Mouse (Mus musculus) cerebellum, adult 11 months (tissue): ENCODE measurements at regions not wholly inside any gene's neighbourhood (a gene's known extent, or its start where the extent isn't known, plus 50 kb on each side); places are given as distances from the start of the nearest gene placed in this dataset.
A peak's percentile ranks its signal among the peaks of the same experiment; 100 is the strongest.
"Not testable (repeated sequence)": the region's sequence is repeated elsewhere in the genome, so short reads cannot be mapped to it uniquely, and the experiment has no call there.

Experiments used
- DNase-seq: peaks from one replicate; pipeline ENCODE4 v3.0.0; 2022

DNA sequence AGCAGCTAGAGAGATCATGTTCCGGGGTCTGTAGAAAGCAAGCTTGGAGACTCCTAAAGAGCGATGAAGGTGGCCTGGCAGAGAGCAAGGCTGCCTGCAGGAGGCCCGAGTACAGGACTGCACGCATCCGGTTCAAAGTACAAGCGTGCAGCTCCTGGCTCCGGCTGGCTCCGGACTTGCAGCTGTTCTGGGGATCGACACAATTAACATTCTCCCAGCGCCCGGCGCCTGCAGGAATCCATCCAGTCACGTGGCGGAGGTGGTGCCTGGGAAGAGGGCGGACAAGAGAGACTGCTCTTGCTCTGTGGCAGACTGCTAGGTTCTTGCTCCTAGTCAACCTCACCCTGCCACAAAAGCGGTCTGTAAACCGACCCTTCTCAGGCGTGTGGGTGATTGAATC is 86.9 kb downstream of the Bdh1 start:
- peak; percentile 70 for DNase-seq

- DNase-seq: no peak
Measured at GRCm38 (mm10) chr16:31510097-31510496, 88.0 kb downstream of the Bdh1 start.

- no peak for DNase-seq
Measured at GRCm38 (mm10) chr16:31518816-31519215, 96.7 kb downstream of the Bdh1 start.

- DNase-seq: no peak
Measured at GRCm38 (mm10) chr16:31520081-31520480, 98.0 kb downstream of the Bdh1 start.

DNA sequence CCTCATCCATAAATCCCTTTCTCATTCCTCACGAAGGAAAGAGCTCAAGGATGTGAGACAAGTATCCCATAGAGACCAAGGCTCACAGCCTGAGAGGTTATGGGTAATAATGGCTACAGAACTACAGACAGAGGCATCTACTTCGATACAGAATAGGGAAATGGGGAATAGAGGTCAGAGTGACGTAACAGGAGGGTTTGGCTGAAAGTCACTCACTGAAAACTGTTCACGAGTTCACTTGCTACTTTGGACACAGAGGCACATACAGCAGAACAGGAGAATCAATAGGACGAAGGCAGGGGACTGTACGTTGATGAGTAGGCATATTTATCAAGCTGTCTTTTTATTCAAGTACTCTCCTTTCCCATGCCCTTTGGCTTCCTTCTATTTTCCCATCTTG is 99.7 kb downstream of the Bdh1 start:
- no peak for DNase-seq

GRCm38 (mm10) chr16:31526711-31527344 is 104.7 kb downstream of the Bdh1 start:
- peak; percentile 58 for DNase-seq

- DNase-seq: no peak
Measured at GRCm38 (mm10) chr16:31528596-31529283, 106.7 kb downstream of the Bdh1 start.

- DNase-seq: peak; percentile 92
Measured at GRCm38 (mm10) chr16:31529284-31529958, 107.3 kb downstream of the Bdh1 start.

DNA sequence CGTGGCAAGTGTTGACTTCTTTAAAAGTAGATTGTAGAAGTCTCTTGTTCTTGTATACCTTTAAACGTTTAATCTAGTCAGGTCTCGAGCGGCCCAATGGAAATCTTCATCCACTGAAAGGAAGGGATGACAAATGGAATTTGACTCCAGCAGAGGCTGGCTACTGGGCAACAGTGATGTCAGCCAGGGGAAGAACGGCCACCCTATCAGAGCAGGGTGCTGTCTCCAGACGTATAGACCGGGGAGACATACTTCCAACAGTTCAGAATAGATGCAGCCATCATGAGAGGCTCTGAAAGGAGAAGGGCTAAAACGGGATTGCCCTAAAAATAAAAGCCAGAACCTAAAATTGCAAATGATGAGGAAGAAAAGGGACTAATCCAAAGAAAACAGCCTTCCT is 108.0 kb downstream of the Bdh1 start:
- no peak for DNase-seq

DNA sequence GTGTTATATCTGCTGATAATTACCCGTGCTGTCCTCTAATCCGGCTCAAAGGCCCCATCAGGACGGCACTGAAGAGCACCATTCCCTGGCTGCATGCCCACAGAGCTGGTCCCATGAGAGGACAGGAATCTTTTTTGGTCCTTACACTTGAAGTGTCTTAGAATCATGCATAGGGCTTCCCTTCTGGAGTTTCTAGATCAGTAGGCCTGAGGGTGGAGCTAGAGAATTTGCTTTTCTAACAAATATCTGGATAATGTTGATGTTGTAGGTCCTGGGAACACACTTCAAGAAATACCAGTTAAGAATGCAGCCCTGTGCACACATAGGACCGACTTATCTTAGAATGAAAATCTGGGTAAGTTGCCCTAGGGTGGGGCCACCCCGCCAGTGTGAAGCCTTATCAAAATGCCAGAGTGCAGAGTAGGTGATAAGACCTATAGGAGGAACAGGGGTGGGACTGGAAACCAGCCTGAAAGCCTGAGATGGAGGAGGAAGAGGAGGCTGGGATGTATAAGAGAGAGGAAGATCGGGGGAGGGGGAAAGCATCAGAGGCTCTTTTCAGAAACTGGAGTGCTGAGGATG is 111.2 kb downstream of the Bdh1 start:
- DNase-seq: no peak

DNA sequence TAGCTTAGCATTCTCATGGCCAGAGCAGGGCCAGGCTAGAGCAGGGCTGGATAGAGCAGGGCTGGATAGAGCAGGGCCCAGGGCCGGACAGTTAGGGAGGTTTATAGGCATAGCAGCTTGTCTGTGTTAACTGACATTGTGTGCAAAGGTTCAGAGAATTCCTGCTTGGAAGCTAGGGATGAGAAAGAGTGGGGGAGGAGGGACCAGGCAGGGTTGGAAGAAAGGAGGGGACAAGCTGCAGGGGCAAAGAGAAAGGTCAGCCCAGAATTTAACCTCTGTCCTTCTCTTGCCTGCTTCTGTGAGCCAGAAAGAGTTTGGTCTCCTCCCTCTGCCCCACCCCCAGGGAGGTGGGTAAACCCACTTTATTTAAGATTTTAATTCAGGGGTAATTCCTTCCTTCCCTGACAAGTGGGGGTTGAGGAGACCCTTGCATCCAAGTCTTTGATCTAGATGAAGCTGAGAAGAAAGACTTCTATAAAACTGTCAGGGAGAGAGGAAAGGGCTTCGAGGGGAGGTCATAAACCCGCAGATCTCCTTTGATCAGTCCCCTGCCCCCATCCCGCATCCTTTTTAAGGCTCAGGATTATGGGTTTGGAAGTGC is 112.9 kb downstream of the Bdh1 start:
- DNase-seq: no peak

DNA sequence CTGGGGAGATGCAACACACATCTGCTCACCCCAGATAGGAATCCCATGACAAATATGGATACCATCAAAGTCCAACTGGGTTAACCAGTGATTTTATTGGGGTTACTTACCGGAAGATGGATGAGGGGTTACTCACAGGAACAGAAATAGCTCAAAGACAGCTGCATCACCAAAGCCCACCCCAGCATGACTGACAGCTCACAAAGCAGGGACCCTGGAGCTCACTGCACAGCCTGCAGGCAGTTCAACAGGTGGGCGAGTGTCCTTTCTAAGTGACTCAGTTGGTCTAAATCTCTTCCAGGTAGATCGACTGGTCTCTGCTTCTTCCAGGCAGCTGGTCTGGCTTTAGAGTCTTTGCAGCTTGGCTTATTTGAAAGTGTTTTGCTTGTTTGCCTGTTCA is 114.2 kb downstream of the Bdh1 start:
- no peak for DNase-seq

DNA sequence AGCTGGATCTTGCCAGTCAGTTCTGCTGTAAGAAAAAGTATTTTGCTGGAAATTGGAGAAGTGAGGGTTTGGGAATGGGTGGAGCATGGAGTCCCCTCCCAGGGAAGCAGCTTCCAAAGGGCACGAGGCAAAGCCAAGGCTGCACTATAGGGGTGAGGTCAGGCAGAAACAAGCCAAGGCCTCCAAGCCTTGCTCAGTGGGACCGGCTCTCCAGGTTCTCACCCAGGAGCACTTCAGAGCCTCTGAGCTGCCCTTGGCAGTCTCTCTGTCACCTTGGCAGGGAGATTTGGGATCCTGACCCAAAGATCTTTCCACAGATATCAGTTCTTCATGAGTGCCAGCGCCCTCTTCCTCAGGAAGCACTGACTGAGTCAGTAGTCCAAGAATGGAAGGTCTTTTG is 116.5 kb downstream of the Bdh1 start:
- no peak for DNase-seq

DNA sequence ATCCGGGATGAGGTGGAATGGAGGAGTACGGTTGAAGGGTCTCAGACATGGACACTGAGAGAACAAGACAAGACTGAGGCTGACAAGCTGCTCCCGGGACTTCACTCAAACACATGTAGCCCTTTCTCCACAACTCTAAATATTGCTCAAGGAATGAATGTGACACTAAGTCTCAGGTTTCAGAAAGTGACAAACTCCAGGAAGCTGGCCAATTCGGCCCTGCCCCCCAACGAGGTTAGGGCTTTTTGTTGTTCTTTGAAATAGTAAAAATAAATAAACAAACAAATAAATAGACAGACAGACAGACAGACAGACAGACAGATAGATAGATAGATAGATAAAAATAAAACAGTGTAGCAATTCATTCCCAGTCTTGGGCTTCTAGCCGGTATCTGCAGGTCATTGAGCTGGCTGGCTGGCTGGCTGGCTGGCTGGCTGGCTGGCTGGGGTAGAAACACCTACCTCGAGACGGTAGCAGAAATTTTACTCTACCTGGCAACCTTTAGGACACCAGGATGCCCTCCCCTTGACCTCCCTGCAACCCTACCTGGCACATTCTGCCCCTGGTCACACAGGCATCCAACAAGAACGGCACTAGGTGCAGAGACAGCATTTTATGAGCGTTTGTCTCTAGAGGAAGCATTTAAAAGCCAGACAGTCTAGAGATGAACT is 119.6 kb upstream of the Dlg1 start:
- DNase-seq: no peak

DNA sequence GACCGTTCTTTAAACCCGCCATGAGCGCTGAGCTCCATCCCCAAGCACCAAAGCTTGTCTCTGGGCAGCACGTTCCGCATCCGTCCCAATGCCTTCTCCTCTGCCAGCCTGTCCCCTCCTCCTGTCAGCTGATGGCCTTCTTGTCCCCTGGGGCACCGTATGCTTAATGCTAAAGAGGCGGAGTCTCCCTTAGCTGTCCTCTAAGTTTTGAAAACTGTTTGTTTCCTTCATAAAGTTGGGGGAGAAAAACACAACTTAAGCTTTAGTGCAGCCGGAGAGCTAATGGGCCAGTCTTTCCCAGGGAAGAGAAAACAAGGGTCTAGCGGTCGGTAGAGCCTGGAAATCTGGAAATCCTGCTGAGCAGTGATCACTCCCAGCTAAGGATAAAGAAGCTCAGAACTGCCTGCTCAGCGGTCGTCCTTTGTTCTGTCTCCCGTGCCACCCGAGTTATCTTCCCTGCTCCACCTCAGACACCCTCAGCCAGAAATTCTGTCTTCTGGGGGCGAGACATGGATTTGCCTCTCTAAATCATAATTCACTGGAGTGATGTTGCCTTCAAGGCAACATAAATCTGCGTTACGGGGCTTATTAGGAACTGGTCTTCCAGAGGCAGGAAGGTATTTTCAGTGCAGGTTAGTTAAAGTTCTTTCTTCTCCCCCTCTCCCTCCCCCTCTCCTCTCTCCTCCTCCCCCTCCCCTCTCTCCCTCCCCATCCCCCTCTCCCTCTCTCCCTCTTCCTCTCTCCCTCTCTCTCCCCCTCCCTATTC is 117.0 kb upstream of the Dlg1 start:
- no peak for DNase-seq

- no peak for DNase-seq
Measured at GRCm38 (mm10) chr16:31546828-31547224, 116.4 kb upstream of the Dlg1 start.

GRCm38 (mm10) chr16:31547391-31547790 is 115.9 kb upstream of the Dlg1 start:
- DNase-seq: no peak

DNA sequence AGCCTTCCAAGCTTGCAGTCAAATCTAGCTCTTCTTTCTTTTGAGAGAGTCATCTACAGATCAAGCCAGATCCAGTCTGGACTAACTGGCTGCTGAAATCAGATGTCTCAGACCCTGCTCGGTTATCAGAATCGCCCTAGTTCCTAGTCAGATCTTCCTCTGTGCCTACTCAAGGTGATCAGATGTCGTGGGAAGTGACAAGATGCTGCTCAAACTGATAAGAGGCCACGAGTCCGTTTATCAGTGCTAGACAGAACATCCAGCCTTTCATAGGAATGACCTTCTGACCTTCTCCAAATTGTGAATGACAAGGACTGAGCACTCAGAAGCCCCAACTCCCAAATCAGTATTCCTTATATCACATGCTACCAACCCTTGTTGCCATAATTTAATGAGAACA is 113.3 kb upstream of the Dlg1 start:
- DNase-seq: no peak

DNA sequence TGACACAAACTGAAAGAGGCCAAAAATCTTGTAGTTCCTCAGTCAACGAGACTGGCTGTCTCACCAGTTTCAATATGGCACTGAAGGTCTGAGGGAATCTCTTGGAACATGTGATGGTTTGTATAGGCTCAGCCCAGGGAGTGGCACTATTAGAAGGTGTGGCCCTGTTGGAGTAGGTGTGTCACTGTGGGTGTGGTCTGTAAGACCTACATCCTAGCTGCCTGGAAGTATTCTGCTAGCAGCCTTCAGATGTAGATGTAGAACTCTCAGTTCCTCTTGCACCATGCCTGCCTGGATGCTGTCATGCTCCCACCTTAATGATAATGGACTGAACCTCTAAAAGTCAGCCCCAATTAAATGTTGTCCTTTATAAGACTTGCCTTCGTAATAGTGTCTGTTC is 112.7 kb upstream of the Dlg1 start:
- DNase-seq: not testable (repeated sequence)

- no peak for DNase-seq
Measured at GRCm38 (mm10) chr16:31551416-31552151, 111.7 kb upstream of the Dlg1 start.

DNA sequence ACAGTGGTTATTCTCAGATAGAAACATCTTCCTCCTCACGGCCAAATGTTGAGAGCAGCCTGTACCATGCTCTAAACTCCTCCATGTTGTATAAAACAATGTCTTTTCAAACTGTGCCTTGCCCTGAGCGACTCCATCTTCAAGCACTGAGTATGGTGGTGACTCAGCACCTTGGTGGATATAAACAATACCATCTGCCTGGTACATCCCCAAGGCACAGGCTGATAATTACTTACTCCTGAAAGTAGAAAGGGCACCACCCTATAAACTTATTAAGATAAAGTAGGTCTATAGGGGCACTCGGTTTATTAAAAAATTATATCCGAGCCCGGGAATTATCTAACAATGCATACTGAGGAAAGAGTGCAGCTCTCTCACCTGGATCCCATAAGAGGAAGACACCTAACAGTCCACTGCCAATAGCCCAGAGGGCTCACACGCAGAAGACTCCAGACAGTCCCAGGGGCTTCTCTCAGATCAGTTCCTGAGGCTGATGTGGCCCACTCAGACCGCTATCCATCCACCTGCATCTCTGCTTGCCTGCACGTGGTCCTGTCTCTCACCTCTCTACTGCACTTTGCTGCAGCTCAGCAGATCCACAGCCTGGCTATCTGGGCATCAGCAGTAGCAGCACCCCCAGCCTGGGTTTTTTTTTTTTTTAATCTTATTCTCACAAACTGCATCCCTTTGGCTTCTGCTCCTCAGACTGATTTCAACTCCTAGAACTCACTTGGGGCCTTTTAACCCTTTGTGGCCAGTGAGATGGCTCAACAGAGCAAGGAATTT is 109.7 kb upstream of the Dlg1 start:
- no peak for DNase-seq
